Mouse (Mus musculus): ENCODE measurements at regions not wholly inside any gene's neighbourhood (a gene's known extent, or its start where the extent isn't known, plus 50 kb on each side); places are given as distances from the start of the nearest gene placed in this dataset.
A peak's percentile ranks its signal among the peaks of the same experiment; 100 is the strongest.

DNA sequence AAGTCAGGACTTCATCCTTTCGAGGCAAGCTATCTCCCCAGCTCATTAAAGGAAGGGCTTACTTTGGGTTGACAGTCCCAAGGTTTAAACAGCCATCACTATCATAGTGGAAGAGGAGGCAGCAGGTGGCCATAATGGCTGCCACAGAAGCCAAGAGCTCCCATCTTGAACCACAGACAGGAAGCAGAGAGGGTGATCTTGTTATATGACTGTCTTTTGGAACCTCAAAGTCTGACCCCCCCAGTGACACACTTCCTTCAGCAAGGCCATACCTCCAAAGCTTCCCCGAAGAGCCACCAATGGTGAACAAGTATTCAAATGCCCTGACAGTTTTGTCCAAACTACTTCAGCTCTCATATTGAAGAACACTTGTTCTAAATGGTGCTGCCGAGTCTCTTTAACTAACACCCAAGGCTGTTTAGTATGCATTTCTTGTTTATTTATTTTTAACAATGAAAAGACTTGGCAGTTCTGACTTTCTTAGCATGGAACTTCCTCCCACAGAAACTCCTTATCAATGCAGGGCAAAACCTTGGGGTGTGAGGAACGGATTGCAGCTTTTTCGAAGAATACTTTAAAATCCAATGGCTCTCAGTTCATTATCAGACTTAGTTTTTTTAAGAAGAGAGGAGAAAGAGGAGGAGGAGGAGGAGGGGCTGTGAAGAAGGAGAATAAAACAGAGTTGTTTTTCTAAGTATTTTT lies 79.8 kb upstream of the Tnik start:
- Histone ChIP-seq H3K9ac (replicated peaks; ENCODE audit: low read length, poor library complexity, severe bottlenecking) (no peak overlapping the region), H3K4me3 (ENCODE audit: low read depth, low read length) (no peak overlapping the region), H3K9me3 (ENCODE audit: low read length) (no peaks in the 10 kb centered on the region), H3K36me3 (ENCODE audit: insufficient read depth, low read length) (no peaks in the 10 kb centered on the region), H3K4me2 (ENCODE audit: low read depth, low read length, poor library complexity, severe bottlenecking) (no peak overlapping the region), H3K27ac (ENCODE audit: low read depth, low read length) (no peak overlapping the region), H3K4me1 (ENCODE audit: insufficient read depth, low read length) (no peaks in the 10 kb centered on the region), H3K27me3 (ENCODE audit: insufficient read depth, low read length) (no peaks in the 10 kb centered on the region)
- ATAC-seq (ENCODE audit: low FRiP score), result no peak
- no peak for DNase-seq (ENCODE audit: low spot score)
- no peak for TF ChIP-seq CTCF (IDR thresholded peaks at IDR 0.05)
- WGBS, result 84% methylated on average over 5 of the region's 5 CpGs

DNA sequence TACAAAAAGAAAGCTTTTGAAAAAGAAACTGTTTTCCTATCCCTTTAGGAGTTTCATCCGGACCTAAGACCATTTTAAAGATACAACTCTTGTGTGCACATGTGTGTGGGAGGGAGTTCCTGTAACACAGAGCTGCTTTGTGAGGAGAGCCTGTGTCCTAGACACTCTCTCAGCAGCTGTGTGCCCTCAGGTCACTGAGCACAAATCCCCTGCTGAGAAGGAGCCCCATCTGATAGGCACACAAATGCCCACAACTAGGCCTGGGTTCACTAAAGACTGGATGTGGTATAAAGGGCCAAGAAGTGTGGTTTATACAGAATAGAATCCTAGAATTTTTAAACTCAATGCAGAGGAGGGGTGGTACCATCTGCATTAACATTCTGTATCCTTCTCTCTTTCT lies 77.5 kb upstream of the Tnik start:
- Histone ChIP-seq H3K27me3 (ENCODE audit: insufficient read depth, low read length) (no peaks in the 10 kb centered on the region), H3K27ac (ENCODE audit: low read depth, low read length) (0 out of 2 replicates have a peak overlapping the region, but pooled peaks have one; percentile 6), H3K4me1 (ENCODE audit: insufficient read depth, low read length) (no peaks in the 10 kb centered on the region), H3K4me2 (ENCODE audit: low read depth, low read length, poor library complexity, severe bottlenecking) (no peak overlapping the region), H3K36me3 (ENCODE audit: insufficient read depth, low read length) (no peaks in the 10 kb centered on the region), H3K9ac (replicated peaks; ENCODE audit: low read length, poor library complexity, severe bottlenecking) (no peak overlapping the region), H3K4me3 (ENCODE audit: low read depth, low read length) (no peak overlapping the region), H3K9me3 (ENCODE audit: low read length) (no peaks in the 10 kb centered on the region)
- no peak for TF ChIP-seq CTCF (IDR thresholded peaks at IDR 0.05)
- ATAC-seq (ENCODE audit: low FRiP score) (no peak), DNase-seq (ENCODE audit: low spot score) (peak; percentile 12)
- WGBS, result 48% methylated on average over 1 of the region's 1 CpGs

DNA sequence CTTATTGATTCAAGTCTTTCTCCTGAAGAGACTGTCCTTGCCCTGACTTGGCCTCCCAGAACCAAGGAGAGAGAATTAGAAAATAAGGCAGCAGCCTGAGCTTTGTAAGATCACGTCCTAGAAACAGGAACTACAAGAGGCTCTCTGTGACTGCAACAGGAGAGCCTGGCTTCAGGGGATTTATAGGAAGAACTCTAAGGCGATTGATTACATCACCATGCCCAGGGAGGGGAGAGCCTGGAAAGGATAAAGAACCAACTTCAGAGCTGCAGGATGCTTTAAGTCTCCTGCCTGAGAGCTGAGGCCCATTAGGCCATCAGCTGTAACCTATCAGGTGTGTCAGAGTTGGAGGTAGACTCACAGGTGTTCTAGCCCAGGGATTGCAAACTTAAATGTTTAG lies 77.1 kb upstream of the Tnik start:
- no peaks in the 10 kb centered on the region for H3K36me3 ChIP-seq (ENCODE audit: insufficient read depth, low read length)
- H3K4me3 ChIP-seq (ENCODE audit: low read depth, low read length), result no peak overlapping the region
- no peak overlapping the region for H3K4me2 ChIP-seq (ENCODE audit: low read depth, low read length, poor library complexity, severe bottlenecking)
- no peaks in the 10 kb centered on the region for H3K4me1 ChIP-seq (ENCODE audit: insufficient read depth, low read length)
- no peak for DNase-seq (ENCODE audit: low spot score)
- no peak overlapping the region for H3K9ac ChIP-seq (replicated peaks; ENCODE audit: low read length, poor library complexity, severe bottlenecking)
- H3K27me3 ChIP-seq (ENCODE audit: insufficient read depth, low read length), result no peaks in the 10 kb centered on the region
- 0 out of 2 replicates have a peak overlapping the region, but pooled peaks have one; percentile 6 for H3K27ac ChIP-seq (ENCODE audit: low read depth, low read length)
- 25% methylated on average over 2 of the region's 2 CpGs for WGBS
- ATAC-seq (ENCODE audit: low FRiP score), result no peak
- TF ChIP-seq CTCF (IDR thresholded peaks at IDR 0.05), result no peak
- H3K9me3 ChIP-seq (ENCODE audit: low read length), result no peaks in the 10 kb centered on the region

DNA sequence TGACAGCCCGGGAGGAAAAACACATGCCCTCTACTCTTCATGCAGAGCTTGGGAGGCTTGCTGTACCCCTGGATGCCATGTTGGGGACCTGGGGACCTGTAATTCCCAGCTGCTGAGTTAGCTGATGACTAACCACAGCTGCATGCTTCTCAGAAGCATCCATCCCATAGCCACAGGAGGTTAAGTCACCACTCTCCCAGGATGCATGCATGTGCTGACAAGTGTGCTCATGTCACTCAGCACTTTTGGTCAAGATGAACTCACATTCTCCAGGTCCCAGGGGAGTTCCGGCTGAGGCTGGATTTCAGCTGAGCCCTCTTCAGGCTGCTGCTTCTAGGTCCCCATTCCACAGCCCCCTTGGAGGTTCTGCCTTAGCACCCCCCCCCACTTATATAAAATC lies 73.6 kb upstream of the Tnik start:
- Histone ChIP-seq H3K4me1 (ENCODE audit: insufficient read depth, low read length) (no peaks in the 10 kb centered on the region), H3K27me3 (ENCODE audit: insufficient read depth, low read length) (no peaks in the 10 kb centered on the region), H3K4me3 (ENCODE audit: low read depth, low read length) (no peak overlapping the region), H3K36me3 (ENCODE audit: insufficient read depth, low read length) (no peaks in the 10 kb centered on the region), H3K9ac (replicated peaks; ENCODE audit: low read length, poor library complexity, severe bottlenecking) (no peak overlapping the region), H3K4me2 (ENCODE audit: low read depth, low read length, poor library complexity, severe bottlenecking) (no peak overlapping the region), H3K27ac (ENCODE audit: low read depth, low read length) (no peak overlapping the region), H3K9me3 (ENCODE audit: low read length) (no peaks in the 10 kb centered on the region)
- no peak for DNase-seq (ENCODE audit: low spot score)
- WGBS, result 93% methylated on average over 2 of the region's 2 CpGs
- no peak for ATAC-seq (ENCODE audit: low FRiP score)
- no peak for TF ChIP-seq CTCF (IDR thresholded peaks at IDR 0.05)

DNA sequence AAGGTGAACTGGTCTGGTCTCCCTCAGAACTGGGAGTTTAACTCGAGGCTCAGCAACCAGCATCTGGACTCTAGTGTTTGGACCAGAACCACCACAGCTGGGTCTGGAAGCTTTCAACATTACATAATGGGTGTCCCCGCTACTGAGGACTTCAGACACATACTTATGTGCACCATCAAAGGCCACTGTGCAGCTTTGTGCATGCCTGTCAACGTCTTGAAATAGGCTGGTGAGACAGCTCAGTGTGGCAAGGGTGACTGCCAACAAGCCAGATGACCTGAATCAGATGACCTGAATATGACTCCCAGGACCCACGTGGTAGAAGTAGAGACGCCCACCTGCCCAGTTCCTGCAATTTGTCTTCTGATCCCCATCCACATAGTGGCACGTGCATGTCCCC lies 72.8 kb upstream of the Tnik start:
- DNase-seq (ENCODE audit: low spot score) (no peak), ATAC-seq (ENCODE audit: low FRiP score) (no peak)
- H3K4me2 ChIP-seq (ENCODE audit: low read depth, low read length, poor library complexity, severe bottlenecking), result no peak overlapping the region
- H3K9me3 ChIP-seq (ENCODE audit: low read length), result no peaks in the 10 kb centered on the region
- no peaks in the 10 kb centered on the region for H3K4me1 ChIP-seq (ENCODE audit: insufficient read depth, low read length)
- no peak overlapping the region for H3K9ac ChIP-seq (replicated peaks; ENCODE audit: low read length, poor library complexity, severe bottlenecking)
- H3K27me3 ChIP-seq (ENCODE audit: insufficient read depth, low read length), result no peaks in the 10 kb centered on the region
- H3K36me3 ChIP-seq (ENCODE audit: insufficient read depth, low read length), result no peaks in the 10 kb centered on the region
- WGBS, result 84% methylated on average over 6 of the region's 6 CpGs
- H3K4me3 ChIP-seq (ENCODE audit: low read depth, low read length), result no peak overlapping the region
- no peak for TF ChIP-seq CTCF (IDR thresholded peaks at IDR 0.05)
- H3K27ac ChIP-seq (ENCODE audit: low read depth, low read length), result no peak overlapping the region

DNA sequence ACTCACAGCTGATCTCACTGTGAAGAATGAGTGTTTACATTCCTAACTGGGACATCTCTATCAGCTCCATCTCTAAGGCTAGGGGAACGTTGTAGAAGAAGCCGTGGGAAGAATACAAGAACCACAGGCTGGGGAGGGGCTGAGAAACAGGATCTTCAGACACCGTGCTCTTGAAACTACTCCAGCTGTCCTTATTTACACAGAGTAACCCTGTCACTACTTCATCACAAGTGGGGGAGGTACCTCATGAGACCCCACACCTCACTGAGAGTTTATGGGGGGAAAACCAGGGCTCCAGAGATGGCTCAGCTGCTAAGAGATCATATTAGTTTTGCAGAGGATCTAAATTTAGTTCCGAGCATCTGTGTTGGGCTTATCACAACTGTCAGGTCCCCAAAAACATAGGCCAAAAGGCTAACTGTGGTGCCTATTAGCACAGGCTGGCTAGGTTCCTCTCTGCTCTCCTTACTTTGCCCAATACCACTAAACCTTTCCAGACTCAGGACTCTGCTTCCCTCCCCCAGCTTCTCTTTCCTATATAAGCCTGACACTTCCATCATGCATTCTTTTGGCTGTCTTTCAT lies 68.5 kb upstream of the Tnik start:
- WGBS, result 67% methylated on average over 4 of the region's 4 CpGs
- Histone ChIP-seq H3K27me3 (ENCODE audit: insufficient read depth, low read length) (no peaks in the 10 kb centered on the region), H3K4me3 (ENCODE audit: low read depth, low read length) (no peak overlapping the region), H3K4me1 (ENCODE audit: insufficient read depth, low read length) (no peaks in the 10 kb centered on the region), H3K9me3 (ENCODE audit: low read length) (no peaks in the 10 kb centered on the region), H3K4me2 (ENCODE audit: low read depth, low read length, poor library complexity, severe bottlenecking) (no peak overlapping the region), H3K9ac (replicated peaks; ENCODE audit: low read length, poor library complexity, severe bottlenecking) (no peak overlapping the region), H3K36me3 (ENCODE audit: insufficient read depth, low read length) (no peaks in the 10 kb centered on the region), H3K27ac (ENCODE audit: low read depth, low read length) (no peak overlapping the region)
- TF ChIP-seq CTCF (IDR thresholded peaks at IDR 0.05), result no peak
- DNase-seq (ENCODE audit: low spot score) (no peak), ATAC-seq (ENCODE audit: low FRiP score) (no peak)

All from midbrain, postnatal 0 days (tissue).